Mouse (Mus musculus) lung, embryonic 14.5 days (tissue): ENCODE results near the gene Ermap. TPM values are rescaled to one million over a fixed set of nuclear protein-coding genes. Genes with fewer than 3 reads are reported as not detected.

ENCODE experiments used
- ATAC-seq: fragments of 200-750 bp; cut with Nextera tagmentation; 2 replicates; pipeline ENCODE4 v1.8.0; 2017; ENCODE audit warnings: mild to moderate bottlenecking, moderate TSS enrichment, moderate library complexity; ENCODE audit not compliant: insufficient read depth
- DNase-seq: peaks from one replicate; pipeline ENCODE4 v3.0.0-alpha.2; 2015
- H3K27ac ChIP-seq: fragments of 300-500 bp; sonication (generic); 2 replicates; pipeline ENCODE4 v1.5.1; 2014; ENCODE audit warnings: low read depth, mild to moderate bottlenecking, moderate library complexity
- H3K27me3 ChIP-seq: fragments of 300-500 bp; sonication (generic); 2 replicates; pipeline ENCODE4 v1.6.1; 2014; ENCODE audit warnings: low read length, control low read depth; ENCODE audit not compliant: insufficient read depth
- H3K36me3 ChIP-seq: fragments of 300-500 bp; sonication (generic); 2 replicates; pipeline ENCODE4 v1.6.1; 2014; ENCODE audit warnings: control low read depth; ENCODE audit not compliant: insufficient read depth
- H3K4me1 ChIP-seq: fragments of 300-500 bp; sonication (generic); 2 replicates; pipeline ENCODE4 v1.6.1; 2014; ENCODE audit warnings: antibody characterized with exemption, control low read depth; ENCODE audit not compliant: insufficient read depth
- H3K4me2 ChIP-seq: fragments of 300-500 bp; sonication (generic); 2 replicates; pipeline ENCODE4 v1.6.1; 2014; ENCODE audit warnings: mild to moderate bottlenecking
- H3K4me3 ChIP-seq: fragments of 300-500 bp; sonication (generic); 2 replicates; pipeline ENCODE4 v1.5.1; 2014; ENCODE audit warnings: low read depth, low read length
- H3K9ac ChIP-seq: fragments of 300-500 bp; sonication (generic); 2 replicates; pipeline ENCODE4 v1.6.1; 2014
- H3K9me3 ChIP-seq: fragments of 300-500 bp; sonication (generic); 2 replicates; pipeline ENCODE4 v1.6.1; 2016; ENCODE audit warnings: low read depth, low read length, control low read depth
- CTCF ChIP-seq: IDR thresholded peaks from 2 replicates; pipeline ENCODE4 v1.5.1; 2016; ENCODE audit warnings: antibody characterized with exemption, low read depth
- WGBS: fragments of 180-500 bp; shearing (Covaris S2); extraction: QIAGEN DNeasy Blood & Tissue Kit; methylation state at CpG from one replicate; pipeline ENCODE4 v1.1.7; 2014; 5-methylcytosine and 5-hydroxymethylcytosine counted together
- polyA plus RNA-seq: library from polyadenylated mRNA; unstranded; fragments of >200 nt; fragmentation: Nextera tagmentation; extraction: Ambion mirVana; gene quantifications from 2 replicates; pipeline ENCODE4 v1.2.1, GENCODE M21; 2014

The Ermap gene
- polyA plus RNA-seq = 0.57 and 0.79 TPM in 2 replicates

DNA sequence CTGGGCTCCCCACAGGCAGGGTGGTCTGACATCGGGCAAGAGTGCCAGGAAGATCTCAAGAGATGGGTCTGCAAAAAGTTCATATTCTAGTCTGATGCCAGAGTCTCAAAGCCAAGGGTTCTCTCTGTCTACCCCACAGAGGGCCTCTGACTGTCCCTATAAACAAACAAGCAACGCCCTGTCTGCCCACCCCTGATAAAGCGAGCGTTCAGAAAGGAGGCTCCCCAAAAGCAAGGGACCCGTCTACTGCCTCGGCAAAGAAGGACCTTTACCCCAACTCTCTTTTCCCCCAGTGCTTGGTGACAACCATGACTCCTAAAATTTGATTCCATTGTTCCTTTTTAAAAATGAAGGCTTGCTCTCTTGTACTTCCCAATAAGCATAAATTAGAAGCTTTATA, at the start of gene Ermap:
Gene Ermap, minus strand, starts transcription at position 148 of the 400 bp plus-strand sequence.
- H3K4me1 ChIP-seq = no peaks in the 10 kb centered on the region
- WGBS = 61% methylated on average over 6 of the region's 6 CpGs
- DNase-seq = no peak
- H3K9ac ChIP-seq = peak within 1 kb of the TSS; percentile 6; the same call in 1 of the 2 replicates
- H3K4me2 ChIP-seq = peak within 1 kb of the TSS; percentile 15; the same call in 1 of the 2 replicates
- TF ChIP-seq CTCF = no peak
- ATAC-seq = no peak
- peak within 1 kb of the TSS; percentile 22; the same call in 1 of the 2 replicates for H3K4me3 ChIP-seq
- H3K36me3 ChIP-seq = no peaks in the 10 kb centered on the region
- H3K27ac ChIP-seq = peak within 1 kb of the TSS; percentile 60; the same call in 1 of the 2 replicates
- no peaks in the 10 kb centered on the region for H3K9me3 ChIP-seq
- no peaks in the 10 kb centered on the region for H3K27me3 ChIP-seq

DNA sequence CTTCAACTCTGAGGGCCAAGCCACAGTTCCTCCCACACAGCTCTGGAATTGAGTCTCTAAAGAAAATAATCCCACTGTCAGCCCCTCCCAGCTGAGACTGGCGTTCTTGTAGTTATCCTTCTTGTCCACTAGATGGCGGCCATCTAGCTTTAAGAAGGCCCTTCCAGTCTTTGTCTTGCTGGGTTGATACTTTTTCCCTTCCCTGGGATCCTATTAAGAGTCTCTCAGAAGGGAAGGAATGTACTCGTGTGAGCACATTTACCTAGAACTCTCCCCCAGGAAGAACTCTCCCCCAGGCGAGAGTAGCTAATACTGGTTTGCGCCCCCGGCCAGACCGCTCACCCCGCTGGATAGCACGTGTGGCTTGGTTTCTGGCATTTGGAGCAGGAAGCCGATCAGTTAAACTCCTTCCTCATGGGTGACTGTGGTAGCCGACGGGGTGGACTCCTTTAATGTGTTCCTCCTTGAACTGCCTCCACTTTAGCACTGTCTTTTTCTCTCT, 49.4 kb upstream of the Ermap start:
- DNase-seq = peak; percentile 92
- H3K9me3 ChIP-seq = no peaks in the 10 kb centered on the region
- 41% methylated on average over 12 of the region's 12 CpGs for WGBS
- H3K27ac ChIP-seq = peak overlapping the region; percentile 47; the same call in 1 of the 2 replicates
- ATAC-seq = peak; percentile 63
- H3K27me3 ChIP-seq = no peaks in the 10 kb centered on the region
- TF ChIP-seq CTCF = peak; percentile 87
- H3K4me2 ChIP-seq = no peak overlapping the region
- no peak overlapping the region for H3K9ac ChIP-seq
- peaks cover 64% of the 10 kb centered on the region for H3K36me3 ChIP-seq
- no peaks in the 10 kb centered on the region for H3K4me1 ChIP-seq
- no peak overlapping the region for H3K4me3 ChIP-seq

DNA sequence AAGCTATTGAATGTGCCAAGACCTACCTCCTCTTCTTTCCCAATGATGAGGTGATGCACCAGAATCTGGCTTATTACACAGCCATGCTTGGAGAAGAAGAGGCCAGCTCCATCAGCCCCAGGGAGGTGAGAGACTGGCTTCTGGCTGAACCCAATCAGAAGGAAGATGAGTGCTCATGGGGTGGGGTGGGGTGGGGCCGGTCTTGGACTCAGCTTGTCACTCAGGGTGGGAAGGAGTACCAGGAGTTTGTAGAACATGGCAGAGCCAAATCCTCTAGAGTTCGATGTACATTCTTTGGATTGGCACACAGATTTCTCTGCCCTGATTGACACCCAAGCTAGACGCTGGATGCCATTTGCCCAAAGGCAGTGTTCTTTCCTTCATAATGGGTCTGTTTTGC, 48.9 kb upstream of the Ermap start:
- H3K27ac ChIP-seq = no peak overlapping the region

DNA sequence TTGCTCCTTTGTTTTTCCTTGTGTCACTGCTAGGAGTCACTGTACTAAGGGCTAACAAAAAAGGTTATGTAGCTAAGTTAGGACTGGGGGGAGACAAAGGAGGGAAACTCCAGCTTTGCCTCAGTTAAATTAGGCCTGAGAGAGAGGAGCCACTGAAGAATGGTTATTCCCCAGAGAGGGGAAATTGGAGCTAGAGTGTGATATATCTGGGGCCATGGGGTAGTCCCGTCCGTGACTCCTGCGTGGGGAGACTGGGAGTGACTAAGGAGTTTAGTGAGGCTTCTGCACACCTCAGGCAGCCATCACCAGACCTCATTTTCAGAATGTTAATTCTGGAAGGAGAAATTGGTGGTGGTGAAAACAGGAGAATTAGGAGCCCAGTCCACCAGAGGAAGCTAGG, 44.5 kb upstream of the Ermap start:
- peak overlapping the region; percentile 68 for H3K9ac ChIP-seq
- H3K27me3 ChIP-seq = no peaks in the 10 kb centered on the region
- TF ChIP-seq CTCF = no peak

More for the DNA sequence above, 48.9 kb upstream of the Ermap start:
- Histone ChIP-seq H3K4me2 (no peak overlapping the region), H3K9me3 (no peaks in the 10 kb centered on the region), H3K4me3 (no peak overlapping the region), H3K27me3 (no peaks in the 10 kb centered on the region), H3K36me3 (peaks cover 58% of the 10 kb centered on the region), H3K9ac (no peak overlapping the region), H3K4me1 (no peaks in the 10 kb centered on the region)
- TF ChIP-seq CTCF = no peak
- DNase-seq (no peak), ATAC-seq (no peak)
- 72% methylated on average over 3 of the region's 3 CpGs for WGBS

DNA sequence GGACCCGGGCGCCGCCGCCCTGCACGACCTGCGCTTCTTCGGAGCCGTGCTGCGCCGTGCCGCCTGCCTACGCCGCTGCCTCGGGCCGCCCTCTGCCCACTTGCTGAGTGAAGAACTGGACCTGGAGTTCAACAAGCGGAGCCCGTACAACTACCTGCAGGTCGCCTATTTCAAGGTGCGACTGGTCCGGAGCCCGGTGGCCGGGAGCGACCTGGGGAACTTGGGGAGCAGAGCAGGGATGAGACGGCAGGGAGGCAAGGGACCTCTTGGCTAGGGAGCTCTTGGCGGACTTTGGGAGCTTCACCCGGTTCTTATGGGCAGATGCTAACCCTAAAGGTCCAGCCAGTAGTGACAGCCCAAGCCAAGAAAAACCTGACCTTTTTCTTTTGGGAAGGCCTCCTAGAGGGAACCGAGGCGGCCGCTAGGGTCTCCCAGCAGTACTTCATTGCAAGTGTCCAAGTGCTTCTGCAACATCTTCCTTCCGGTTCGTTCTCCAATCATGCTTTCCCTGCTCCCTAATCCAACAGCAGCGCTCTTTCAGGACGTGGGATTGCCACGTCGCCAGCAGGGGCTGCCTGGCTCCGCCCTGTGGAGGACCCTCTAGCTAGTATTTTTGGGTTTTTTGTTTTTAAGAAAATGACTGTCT, 43.6 kb upstream of the Ermap start:
- Histone ChIP-seq H3K4me3 (peak overlapping the region; percentile 91), H3K27me3 (no peaks in the 10 kb centered on the region), H3K9ac (peak overlapping the region; percentile 68), H3K4me1 (0 out of 2 replicates have a peak, but pooled peaks cover 4% of the 10 kb centered on the region), H3K36me3 (peaks cover 25% of the 10 kb centered on the region; the same call in 1 of the 2 replicates), H3K9me3 (no peaks in the 10 kb centered on the region), H3K27ac (peak overlapping the region; percentile 54), H3K4me2 (peak overlapping the region; percentile 84)
- under 1% methylated on average over 36 of the region's 36 CpGs for WGBS
- DNase-seq = peak; percentile 89
- TF ChIP-seq CTCF = peak; percentile 60
- peak; percentile 53 for ATAC-seq

More for the DNA sequence above, 44.5 kb upstream of the Ermap start:
- Histone ChIP-seq H3K9me3 (no peaks in the 10 kb centered on the region), H3K27ac (peak overlapping the region; percentile 36), H3K36me3 (peaks cover 25% of the 10 kb centered on the region; the same call in 1 of the 2 replicates), H3K4me2 (peak overlapping the region; percentile 84), H3K4me1 (0 out of 2 replicates have a peak, but pooled peaks cover 4% of the 10 kb centered on the region), H3K4me3 (peak overlapping the region; percentile 91)
- 76% methylated on average over 3 of the region's 3 CpGs for WGBS
- DNase-seq = no peak
- no peak for ATAC-seq

DNA sequence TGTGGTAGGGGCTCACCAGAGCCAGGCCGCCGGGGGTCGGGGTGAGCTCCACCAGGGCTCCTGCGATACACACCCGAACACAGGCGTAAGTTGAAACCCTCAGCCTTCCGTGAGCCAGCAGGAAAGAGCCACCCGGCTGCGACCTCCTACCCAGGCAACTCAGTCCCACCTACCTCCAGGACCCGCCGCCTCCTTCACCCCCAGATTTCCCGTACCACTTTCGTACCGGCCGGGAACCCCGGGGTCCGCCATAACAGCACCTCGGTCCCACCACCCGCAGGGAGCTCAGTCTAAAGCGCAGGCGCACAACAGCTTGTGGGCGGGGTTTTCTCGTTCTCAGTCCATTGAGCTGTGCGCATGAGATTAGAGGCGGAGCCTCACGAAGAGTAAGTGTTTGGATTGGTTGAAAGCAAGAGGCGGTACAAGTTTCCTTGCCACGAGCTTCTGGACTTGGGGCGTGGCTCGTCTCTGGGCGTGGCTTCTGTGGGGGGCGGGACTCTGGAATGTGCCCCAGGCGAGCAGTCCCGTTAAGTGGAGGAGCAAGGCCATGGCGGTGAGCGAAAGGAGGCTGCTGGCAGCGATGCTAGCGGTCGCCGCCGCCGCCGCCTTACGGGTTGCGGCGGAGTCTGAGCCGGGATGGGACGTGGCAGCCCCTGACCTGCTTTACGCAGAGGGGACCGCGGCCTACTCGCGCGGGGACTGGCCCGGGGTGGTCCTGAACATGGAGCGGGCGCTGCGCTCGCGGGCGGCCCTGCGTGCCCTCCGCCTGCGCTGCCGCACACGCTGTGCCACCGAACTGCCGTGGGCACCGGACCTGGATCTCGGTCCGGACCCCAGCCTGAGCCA, 42.8 kb upstream of the Ermap start, which contains the start of the genes AU022252 and P3h1:
Gene AU022252, minus strand, starts transcription at position 303 of the 846 bp plus-strand sequence.
Gene P3h1, plus strand, starts transcription at position 506 of the 846 bp plus-strand sequence.
- peak within 1 kb of the TSS; percentile 84 for H3K4me2 ChIP-seq
- peaks cover 28% of the 10 kb centered on the region; the same call in 1 of the 2 replicates for H3K36me3 ChIP-seq
- H3K4me3 ChIP-seq = peak within 1 kb of the TSS; percentile 91
- H3K4me1 ChIP-seq = 0 out of 2 replicates have a peak, but pooled peaks cover 4% of the 10 kb centered on the region
- peak within 1 kb of the TSS; percentile 54 for H3K27ac ChIP-seq
- H3K27me3 ChIP-seq = no peaks in the 10 kb centered on the region
- H3K9me3 ChIP-seq = no peaks in the 10 kb centered on the region
- peak within 1 kb of the TSS; percentile 68 for H3K9ac ChIP-seq
- under 1% methylated on average over 71 of the region's 71 CpGs for WGBS
- ATAC-seq = peak; percentile 94
- no peak for TF ChIP-seq CTCF
- DNase-seq = peak; percentile 100
